Mouse (Mus musculus): Measurements from ENCODE around the gene Smurf2. TPM values are rescaled to one million over a fixed set of nuclear protein-coding genes. Genes with fewer than 3 reads are reported as not detected.

The Smurf2 gene
- total and polyA plus RNA-seq, 3 experiments: 9.5 to 41.0 (median 39.9) TPM

- Histone ChIP-seq H3K4me1 (ENCODE audit: control insufficient read depth, insufficient read depth, low read length) (peaks cover 11% of the 10 kb centered on the region), H3K79me2 (replicated peaks; ENCODE audit: control insufficient read depth, insufficient read depth, low read length) (no peaks in the 10 kb centered on the region), H3K4me3 (no peak overlapping the region), H3K27me3 (ENCODE audit: control insufficient read depth, insufficient read depth, low read length) (no peaks in the 10 kb centered on the region), H3K27ac (peak overlapping the region; percentile 31; the same call in 1 of the 2 replicates), H3K36me3 (ENCODE audit: control insufficient read depth, insufficient read depth, low read length) (peaks cover 2% of the 10 kb centered on the region; the same call in 1 of the 2 replicates), H3K9ac (ENCODE audit: low read depth, low read length) (no peak overlapping the region)
- intact Hi-C loops (cut with DNase I): no loop called here
- DNase-seq: no peak
- 42% methylated on average over 9 of the region's 9 CpGs for WGBS
- TF ChIP-seq EP300 (IDR thresholded peaks at IDR 0.05; ENCODE audit: insufficient read depth, low read depth, low read length) (no peak), CTCF (IDR thresholded peaks at IDR 0.05) (no peak), POLR2A (IDR thresholded peaks at IDR 0.05; ENCODE audit: insufficient read depth, low read depth, low read length) (no peak)
Measured at GRCm38 (mm10) chr11:106954116-106954515, 33.6 kb upstream of the Smurf2 start.

GRCm38 (mm10) chr11:106937306-106937705 is 16.8 kb upstream of the Smurf2 start:
- no peaks in the 10 kb centered on the region for H3K79me2 ChIP-seq (replicated peaks; ENCODE audit: control insufficient read depth, insufficient read depth, low read length)
- no peaks in the 10 kb centered on the region for H3K4me1 ChIP-seq (ENCODE audit: control insufficient read depth, insufficient read depth, low read length)
- no peak for TF ChIP-seq EP300 (IDR thresholded peaks at IDR 0.05; ENCODE audit: insufficient read depth, low read depth, low read length)
- TF ChIP-seq CTCF (IDR thresholded peaks at IDR 0.05): no peak
- TF ChIP-seq POLR2A (IDR thresholded peaks at IDR 0.05; ENCODE audit: insufficient read depth, low read depth, low read length): no peak
- no peak overlapping the region for H3K9ac ChIP-seq (ENCODE audit: low read depth, low read length)
- H3K4me3 ChIP-seq: no peak overlapping the region
- H3K36me3 ChIP-seq (ENCODE audit: control insufficient read depth, insufficient read depth, low read length): no peaks in the 10 kb centered on the region
- no peaks in the 10 kb centered on the region for H3K27me3 ChIP-seq (ENCODE audit: control insufficient read depth, insufficient read depth, low read length)
- DNase-seq: no peak
- 50% methylated on average over 5 of the region's 5 CpGs for WGBS
- intact Hi-C loops (cut with DNase I): no loop called here
- no peak overlapping the region for H3K27ac ChIP-seq

- WGBS: 72% methylated on average over 9 of the region's 9 CpGs
- no peak for TF ChIP-seq CTCF (IDR thresholded peaks at IDR 0.05)
- Histone ChIP-seq H3K79me2 (replicated peaks; ENCODE audit: control insufficient read depth, insufficient read depth, low read length) (no peaks in the 10 kb centered on the region), H3K9ac (ENCODE audit: low read depth, low read length) (no peak overlapping the region), H3K36me3 (ENCODE audit: control insufficient read depth, insufficient read depth, low read length) (no peaks in the 10 kb centered on the region), H3K27me3 (ENCODE audit: control insufficient read depth, insufficient read depth, low read length) (no peaks in the 10 kb centered on the region), H3K4me1 (ENCODE audit: control insufficient read depth, insufficient read depth, low read length) (no peaks in the 10 kb centered on the region), H3K4me3 (no peak overlapping the region), H3K27ac (no peak overlapping the region)
- DNase-seq: peak in 1 of 2 experiments; percentile 33
- intact Hi-C loops (cut with DNase I): no loop called here
Measured at GRCm38 (mm10) chr11:106930366-106930765, 9.9 kb upstream of the Smurf2 start.

GRCm38 (mm10) chr11:106928935-106929334 is 8.4 kb upstream of the Smurf2 start:
- H3K9ac ChIP-seq (ENCODE audit: low read depth, low read length): no peak overlapping the region
- TF ChIP-seq CTCF (IDR thresholded peaks at IDR 0.05) (peak; percentile 60), EP300 (IDR thresholded peaks at IDR 0.05; ENCODE audit: insufficient read depth, low read depth, low read length) (no peak), POLR2A (IDR thresholded peaks at IDR 0.05; ENCODE audit: insufficient read depth, low read depth, low read length) (no peak)
- no peaks in the 10 kb centered on the region for H3K4me1 ChIP-seq (ENCODE audit: control insufficient read depth, insufficient read depth, low read length)
- no peaks in the 10 kb centered on the region for H3K36me3 ChIP-seq (ENCODE audit: control insufficient read depth, insufficient read depth, low read length)
- intact Hi-C loops (cut with DNase I): no loop called here
- no peak for DNase-seq
- WGBS: 61% methylated on average over 2 of the region's 2 CpGs
- H3K79me2 ChIP-seq (replicated peaks; ENCODE audit: control insufficient read depth, insufficient read depth, low read length): no peaks in the 10 kb centered on the region
- H3K4me3 ChIP-seq: no peak overlapping the region
- no peaks in the 10 kb centered on the region for H3K27me3 ChIP-seq (ENCODE audit: control insufficient read depth, insufficient read depth, low read length)
- no peak overlapping the region for H3K27ac ChIP-seq

DNA sequence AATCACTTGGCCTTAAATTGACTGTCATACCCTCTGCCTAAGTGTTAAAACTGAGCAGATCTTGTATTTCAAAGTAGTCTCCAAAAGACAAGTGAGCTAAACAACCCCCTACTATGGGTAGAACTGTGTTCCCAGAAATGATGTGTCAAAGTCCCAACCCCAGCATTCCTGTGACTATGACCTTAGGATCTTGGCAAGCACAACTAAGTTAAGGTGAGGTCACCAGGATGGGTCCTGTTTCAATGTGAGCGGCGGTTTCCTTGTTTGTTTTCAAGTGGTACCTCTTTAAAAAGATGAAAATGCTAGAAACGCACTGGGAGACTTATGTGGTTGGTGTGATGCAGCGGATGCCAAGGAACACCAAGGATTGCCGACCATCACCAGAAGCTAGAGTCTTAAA is 7.4 kb upstream of the Smurf2 start:
- H3K27me3 ChIP-seq (ENCODE audit: control insufficient read depth, insufficient read depth, low read length): no peaks in the 10 kb centered on the region
- H3K4me1 ChIP-seq (ENCODE audit: control insufficient read depth, insufficient read depth, low read length): no peaks in the 10 kb centered on the region
- intact Hi-C loops (cut with DNase I): no loop called here
- DNase-seq: no peak
- H3K9ac ChIP-seq (ENCODE audit: low read depth, low read length): no peak overlapping the region
- no peaks in the 10 kb centered on the region for H3K79me2 ChIP-seq (replicated peaks; ENCODE audit: control insufficient read depth, insufficient read depth, low read length)
- H3K27ac ChIP-seq: no peak overlapping the region
- 95% methylated on average over 5 of the region's 5 CpGs for WGBS
- no peak for TF ChIP-seq CTCF (IDR thresholded peaks at IDR 0.05)
- TF ChIP-seq POLR2A (IDR thresholded peaks at IDR 0.05; ENCODE audit: insufficient read depth, low read depth, low read length): no peak
- TF ChIP-seq EP300 (IDR thresholded peaks at IDR 0.05; ENCODE audit: insufficient read depth, low read depth, low read length): no peak
- H3K36me3 ChIP-seq (ENCODE audit: control insufficient read depth, insufficient read depth, low read length): no peaks in the 10 kb centered on the region
- H3K4me3 ChIP-seq: no peak overlapping the region

DNA sequence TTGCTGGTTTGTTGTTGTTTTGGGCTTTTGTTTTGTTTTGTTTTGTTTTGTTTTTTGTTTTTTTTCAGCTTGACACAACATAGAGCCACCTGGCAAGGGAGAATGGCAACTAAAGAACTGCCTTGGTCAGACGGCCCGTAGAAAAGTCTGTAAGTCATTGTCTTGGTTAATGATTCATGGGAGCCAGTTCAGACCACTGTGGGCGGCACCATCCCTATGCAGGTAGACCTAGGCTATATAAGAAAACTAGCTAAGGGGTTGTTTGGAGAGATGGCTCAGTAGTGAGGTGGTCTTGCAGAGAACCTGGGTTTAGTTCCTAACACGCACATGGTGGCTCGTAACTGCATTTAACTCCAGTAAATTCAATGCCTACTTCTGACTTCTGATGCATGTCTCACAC is 6.7 kb upstream of the Smurf2 start:
- 97% methylated on average over 5 of the region's 5 CpGs for WGBS
- H3K27me3 ChIP-seq (ENCODE audit: control insufficient read depth, insufficient read depth, low read length): no peaks in the 10 kb centered on the region
- intact Hi-C loops (cut with DNase I): no loop called here
- H3K79me2 ChIP-seq (replicated peaks; ENCODE audit: control insufficient read depth, insufficient read depth, low read length): no peaks in the 10 kb centered on the region
- H3K4me3 ChIP-seq: no peak overlapping the region
- no peak overlapping the region for H3K27ac ChIP-seq
- H3K36me3 ChIP-seq (ENCODE audit: control insufficient read depth, insufficient read depth, low read length): no peaks in the 10 kb centered on the region
- H3K4me1 ChIP-seq (ENCODE audit: control insufficient read depth, insufficient read depth, low read length): no peaks in the 10 kb centered on the region
- no peak for DNase-seq
- no peak for TF ChIP-seq EP300 (IDR thresholded peaks at IDR 0.05; ENCODE audit: insufficient read depth, low read depth, low read length)
- TF ChIP-seq POLR2A (IDR thresholded peaks at IDR 0.05; ENCODE audit: insufficient read depth, low read depth, low read length): no peak
- TF ChIP-seq CTCF (IDR thresholded peaks at IDR 0.05): no peak
- no peak overlapping the region for H3K9ac ChIP-seq (ENCODE audit: low read depth, low read length)
